Mouse (Mus musculus) kidney, postnatal 0 days (tissue): ENCODE measurements around the gene Wasf2. TPM values are rescaled to one million over a fixed set of nuclear protein-coding genes. Genes with fewer than 3 reads are reported as not detected.

Experiments used
- ATAC-seq: fragments of 200-750 bp; cut with Nextera tagmentation; replicated peaks from 2 replicates; pipeline ENCODE4 v1.8.0; 2017; ENCODE audit warnings: low read depth, moderate number of reproducible peaks, moderate TSS enrichment, moderate library complexity; ENCODE audit not compliant: low FRiP score
- DNase-seq: peaks from one replicate; pipeline ENCODE4 v3.0.0-alpha.2; 2016; ENCODE audit warnings: low spot score
- H3K27ac ChIP-seq: fragments of 300-500 bp; sonication (generic); 2 replicates; pipeline ENCODE4 v1.5.1; 2014; ENCODE audit warnings: mild to moderate bottlenecking
- H3K27me3 ChIP-seq: fragments of 300-500 bp; sonication (generic); 2 replicates; pipeline ENCODE4 v1.6.1; 2014; ENCODE audit warnings: low read length, mixed read lengths; ENCODE audit not compliant: insufficient read depth
- H3K36me3 ChIP-seq: fragments of 300-500 bp; sonication (generic); 2 replicates; pipeline ENCODE4 v1.6.1; 2014; ENCODE audit warnings: low read length, mixed read lengths; ENCODE audit not compliant: insufficient read depth
- H3K4me1 ChIP-seq: fragments of 300-500 bp; sonication (generic); replicated peaks from 2 replicates; pipeline ENCODE4 v1.6.1; 2014; ENCODE audit warnings: antibody characterized with exemption, low read length, mixed read lengths; ENCODE audit not compliant: insufficient read depth
- H3K4me2 ChIP-seq: fragments of 300-500 bp; sonication (generic); 2 replicates; pipeline ENCODE4 v1.6.1; 2014; ENCODE audit warnings: mild to moderate bottlenecking, low read length, moderate library complexity, mixed read lengths
- H3K4me3 ChIP-seq: fragments of 300-500 bp; sonication (generic); replicated peaks from 2 replicates; pipeline ENCODE4 v1.5.1; 2014; ENCODE audit warnings: low read depth, low read length
- H3K9ac ChIP-seq: fragments of 300-500 bp; sonication (generic); 2 replicates; pipeline ENCODE4 v1.6.1; 2014; ENCODE audit warnings: low read depth, low read length
- H3K9me3 ChIP-seq: fragments of 300-500 bp; sonication (generic); replicated peaks from 2 replicates; pipeline ENCODE4 v1.6.1; 2016; ENCODE audit warnings: low read length, inconsistent platforms, mixed read lengths
- CTCF ChIP-seq: IDR thresholded peaks from 2 replicates; pipeline ENCODE4 v1.5.1; 2016; ENCODE audit warnings: antibody characterized with exemption, low read depth, mild to moderate bottlenecking, moderate library complexity
- WGBS: fragments of 180-500 bp; shearing (Covaris S2); extraction: QIAGEN DNeasy Blood & Tissue Kit; methylation state at CpG from one replicate; pipeline ENCODE4 v1.1.7; 2014; 5-methylcytosine and 5-hydroxymethylcytosine counted together
- polyA plus RNA-seq: library from polyadenylated mRNA; unstranded; fragments of >200 nt; fragmentation: Nextera tagmentation; extraction: Ambion mirVana; gene quantifications from 2 replicates; pipeline ENCODE4 v1.2.1, GENCODE M21; 2015

Wasf2 gene
- polyA plus RNA-seq = 98.8 and 113 TPM in 2 replicates

- Histone ChIP-seq H3K27ac (peak within 1 kb of the TSS; percentile 88), H3K36me3 (no peaks in the 10 kb centered on the region)
- peak; percentile 98 for DNase-seq
Measured at GRCm38 (mm10) chr4:133129931-133130889, at the start of gene Wasf2. Wasf2 (plus strand) TSS chr4:133130505.

GRCm38 (mm10) chr4:133080862-133081261, 49.4 kb upstream of the Wasf2 start:
- ATAC-seq (no peak), DNase-seq (no peak)
- Histone ChIP-seq H3K9ac (no peak overlapping the region), H3K27ac (peak overlapping the region; percentile 43; the same call in 1 of the 2 replicates), H3K4me2 (no peak overlapping the region), H3K4me3 (no peak overlapping the region), H3K4me1 (peaks cover 20% of the 10 kb centered on the region), H3K27me3 (no peaks in the 10 kb centered on the region), H3K36me3 (peaks cover 13% of the 10 kb centered on the region; the same call in 1 of the 2 replicates), H3K9me3 (no peaks in the 10 kb centered on the region)
- 89% methylated on average over 3 of the region's 3 CpGs for WGBS
- TF ChIP-seq CTCF = no peak

More at GRCm38 (mm10) chr4:133129931-133130889, at the start of gene Wasf2:
- under 1% methylated on average over 65 of the region's 65 CpGs for WGBS
- Histone ChIP-seq H3K9me3 (no peaks in the 10 kb centered on the region), H3K4me1 (peaks cover 16% of the 10 kb centered on the region; the same call in 1 of the 2 replicates), H3K4me3 (peak within 1 kb of the TSS; percentile 87), H3K27me3 (no peaks in the 10 kb centered on the region), H3K9ac (peak within 1 kb of the TSS; percentile 95), H3K4me2 (peak within 1 kb of the TSS; percentile 87)
- no peak for TF ChIP-seq CTCF
- ATAC-seq = peak; percentile 92

GRCm38 (mm10) chr4:133082216-133082773, 48.0 kb upstream of the Wasf2 start:
- no peak for TF ChIP-seq CTCF
- H3K27ac ChIP-seq = peak overlapping the region; percentile 58
- peaks cover 7% of the 10 kb centered on the region; the same call in 1 of the 2 replicates for H3K36me3 ChIP-seq
- WGBS = 42% methylated on average over 6 of the region's 6 CpGs
- no peak overlapping the region for H3K9ac ChIP-seq
- no peaks in the 10 kb centered on the region for H3K27me3 ChIP-seq
- no peaks in the 10 kb centered on the region for H3K9me3 ChIP-seq
- DNase-seq (peak; percentile 56), ATAC-seq (no peak)
- no peak overlapping the region for H3K4me2 ChIP-seq
- no peak overlapping the region for H3K4me3 ChIP-seq
- H3K4me1 ChIP-seq = peaks cover 31% of the 10 kb centered on the region

- no peaks in the 10 kb centered on the region for H3K9me3 ChIP-seq
- peak overlapping the region; percentile 57; the same call in 1 of the 2 replicates for H3K9ac ChIP-seq
- 0 out of 2 replicates have a peak, but pooled peaks cover 3% of the 10 kb centered on the region for H3K36me3 ChIP-seq
- DNase-seq = peak; percentile 95
- peak overlapping the region; percentile 81 for H3K4me2 ChIP-seq
- 6% methylated on average over 3 of the region's 3 CpGs for WGBS
- no peak for TF ChIP-seq CTCF
- no peaks in the 10 kb centered on the region for H3K27me3 ChIP-seq
- no peak overlapping the region; the same call in 1 of the 2 replicates for H3K4me3 ChIP-seq
- H3K4me1 ChIP-seq = peaks cover 38% of the 10 kb centered on the region
- H3K27ac ChIP-seq = peak overlapping the region; percentile 92
- peak; percentile 67 for ATAC-seq
Measured at GRCm38 (mm10) chr4:133083991-133084861, 46.1 kb upstream of the Wasf2 start.

GRCm38 (mm10) chr4:133085011-133085782, 45.1 kb upstream of the Wasf2 start:
- Histone ChIP-seq H3K4me1 (peaks cover 44% of the 10 kb centered on the region), H3K9me3 (no peaks in the 10 kb centered on the region), H3K9ac (peak overlapping the region; percentile 57), H3K27ac (peak overlapping the region; percentile 92), H3K4me3 (peak overlapping the region; percentile 28), H3K36me3 (0 out of 2 replicates have a peak, but pooled peaks cover under 1% of the 10 kb centered on the region), H3K4me2 (peak overlapping the region; percentile 81), H3K27me3 (no peaks in the 10 kb centered on the region)
- WGBS = 2% methylated on average over 43 of the region's 53 CpGs
- DNase-seq (peak; percentile 74), ATAC-seq (peak; percentile 43)
- peak; percentile 25; the same call in 1 of the 2 replicates for TF ChIP-seq CTCF
